Mouse (Mus musculus) pancreas, adult 10 weeks (tissue): ENCODE results near the gene Rsbn1l. TPM values are rescaled to one million over a fixed set of nuclear protein-coding genes. Genes with fewer than 3 reads are reported as not detected.

ENCODE experiments used
- polyA plus RNA-seq: library from polyadenylated mRNA; stranded (reverse); fragments of 350-450 nt; fragmentation: Illumina TruSeq; extraction: RNeasy Lipid Tissue Mini Kit (QIAGEN cat#74804); gene quantifications from one replicate; pipeline ENCODE4 v1.2.3, GENCODE M21; 2015; ENCODE audit warnings: low read depth, low replicate concordance; ENCODE audit not compliant: insufficient read depth

Gene Rsbn1l
- 2.7 TPM for polyA plus RNA-seq

GRCm38 (mm10) chr5:20956298-20956697, at the start of gene Rsbn1l:
Gene Rsbn1l (minus strand): TSS chr5:20956398.

GRCm38 (mm10) chr5:20881915-20882800, 74.0 kb downstream of the Rsbn1l start, which contains the start of the genes Phtf2 and Tmem60:
Gene Phtf2 (minus strand): TSS chr5:20882124.
Gene Tmem60 (plus strand): TSS chr5:20882191.

Other genes starting within 250 kb of the Rsbn1l start
- 0.89 TPM for gene Phtf2, start 74.3 kb downstream of the Rsbn1l start, polyA plus RNA-seq
- gene Tmem60, start 74.2 kb downstream of the Rsbn1l start, polyA plus RNA-seq: 3.5 TPM
- gene Ptpn12, start 99.5 kb upstream of the Rsbn1l start, polyA plus RNA-seq: 6.9 TPM
- 2.5 TPM for gene Gsap, start 229.9 kb upstream of the Rsbn1l start, polyA plus RNA-seq